Mouse (Mus musculus) CD8-positive naive resting alpha-beta T cell, adult 2 months (primary cell): Measurements from ENCODE around the gene Krtap5-4.
"Not testable (repeated sequence)": the region's sequence is repeated elsewhere in the genome, so short reads cannot be mapped to it uniquely, and the experiment has no call there.

Source experiments
- DNase-seq, 2 experiments: peaks; one replicate each; pipeline ENCODE4 v3.0.0; 2022; ENCODE audit warnings: low read depth in 2 of 2, low spot score in 2 of 2

Gene Krtap5-4

DNA sequence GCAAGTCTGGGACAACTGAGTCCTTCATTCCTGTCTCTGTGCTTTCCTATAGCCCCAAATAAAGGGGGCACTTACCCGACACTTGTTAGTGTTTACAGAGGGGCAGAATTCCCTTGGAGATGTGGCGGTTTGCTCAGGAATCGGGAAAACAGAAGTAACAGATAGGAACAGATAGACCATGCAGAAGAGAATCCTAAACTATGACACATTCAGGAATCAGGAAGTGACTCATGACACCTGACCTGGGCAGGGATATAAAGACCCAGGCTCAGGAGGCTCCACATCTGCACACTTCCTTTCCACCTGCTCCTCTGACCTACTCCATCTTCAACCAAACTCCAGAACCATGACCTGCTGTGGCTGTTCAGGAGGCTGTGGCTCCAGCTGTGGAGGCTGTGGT, at the start of gene Krtap5-4:
Gene Krtap5-4 (plus strand): TSS at position 301 of the 400 bp plus-strand sequence.
- no peak for DNase-seq

DNA sequence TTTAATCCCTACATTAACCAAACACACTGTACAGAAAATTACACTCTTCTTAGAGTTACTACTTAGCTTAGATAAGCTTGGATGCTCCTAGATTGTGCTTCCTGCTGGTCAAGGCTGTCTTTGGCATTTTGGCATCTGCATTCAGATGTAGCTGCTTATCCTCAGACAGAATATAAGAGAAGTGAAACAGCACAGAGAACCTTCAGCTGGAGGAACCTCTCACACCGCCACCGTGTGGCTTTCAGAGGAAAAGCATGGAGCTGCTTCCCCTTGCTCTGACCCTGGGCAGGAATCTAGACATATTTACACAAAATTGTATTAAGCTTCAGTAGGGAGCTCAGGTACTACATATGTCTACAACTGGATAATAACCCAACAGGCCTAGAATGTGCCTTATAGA, 47.8 kb upstream of the Krtap5-4 start:
- DNase-seq, result no peak

DNA sequence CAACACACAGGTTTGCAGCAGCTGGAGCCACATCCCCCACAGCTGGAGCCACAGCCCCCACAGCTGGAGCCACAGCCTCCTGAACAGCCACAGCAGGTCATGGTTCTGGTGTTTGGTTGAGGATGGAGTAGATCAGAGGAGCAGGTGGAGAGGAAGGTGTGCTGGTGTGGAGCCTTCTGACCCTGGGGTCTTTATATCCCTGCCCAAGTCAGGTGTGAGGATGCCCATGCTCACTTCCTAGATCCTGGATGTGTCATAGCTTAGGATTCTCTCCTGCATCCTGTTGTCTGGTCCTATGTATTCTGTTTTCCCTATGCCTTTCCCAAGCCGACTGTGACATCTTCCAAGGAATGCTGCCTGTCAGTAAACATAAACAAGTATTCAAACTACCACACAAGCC, 45.1 kb upstream of the Krtap5-4 start, which contains the start of gene Gm2431:
Gene Gm2431 (minus strand): TSS at position 101 of the 400 bp plus-strand sequence.
- not testable (repeated sequence) for DNase-seq

DNA sequence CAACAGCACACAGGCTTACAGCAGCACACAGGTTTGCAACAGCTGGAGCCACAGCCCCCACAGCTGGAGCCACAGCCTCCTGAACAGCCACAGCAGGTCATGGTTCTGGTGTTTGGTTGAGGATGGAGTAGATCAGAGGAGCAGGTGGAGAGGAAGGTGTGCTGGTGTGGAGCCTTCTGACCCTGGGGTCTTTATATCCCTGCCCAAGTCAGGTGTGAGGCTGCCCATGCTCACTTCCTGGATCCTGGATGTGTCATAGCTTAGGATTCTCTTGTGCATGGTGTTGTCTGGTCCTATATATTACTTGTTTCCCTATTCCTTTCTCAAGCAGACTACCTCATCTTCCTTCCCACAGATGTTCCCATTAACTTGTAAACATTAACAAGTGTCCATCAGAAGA, 29.1 kb upstream of the Krtap5-4 start, which contains the start of gene Gm4559:
Gene Gm4559 (minus strand): TSS at position 101 of the 400 bp plus-strand sequence.
- not testable (repeated sequence) for DNase-seq

DNA sequence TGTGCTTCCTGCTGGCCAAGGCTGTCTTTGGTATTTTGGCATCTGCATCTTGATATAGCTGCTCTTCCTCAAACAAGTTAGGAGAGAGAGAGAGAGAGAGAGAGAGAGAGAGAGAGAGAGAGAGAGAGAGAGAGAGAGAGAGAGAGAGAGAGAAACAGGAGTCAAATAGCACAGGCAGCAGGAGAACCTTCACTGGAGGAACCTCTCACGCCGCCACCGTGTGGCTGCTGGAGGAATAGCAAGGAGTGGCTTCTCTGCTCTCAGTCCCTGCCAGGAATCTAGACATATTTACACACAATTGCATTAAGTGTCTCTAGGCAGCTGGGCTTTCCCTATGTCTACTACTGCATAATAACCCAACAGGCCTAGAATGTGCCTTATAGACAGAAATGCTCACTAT, 25.2 kb upstream of the Krtap5-4 start:
- peak; percentile 21 to 45 for DNase-seq

DNA sequence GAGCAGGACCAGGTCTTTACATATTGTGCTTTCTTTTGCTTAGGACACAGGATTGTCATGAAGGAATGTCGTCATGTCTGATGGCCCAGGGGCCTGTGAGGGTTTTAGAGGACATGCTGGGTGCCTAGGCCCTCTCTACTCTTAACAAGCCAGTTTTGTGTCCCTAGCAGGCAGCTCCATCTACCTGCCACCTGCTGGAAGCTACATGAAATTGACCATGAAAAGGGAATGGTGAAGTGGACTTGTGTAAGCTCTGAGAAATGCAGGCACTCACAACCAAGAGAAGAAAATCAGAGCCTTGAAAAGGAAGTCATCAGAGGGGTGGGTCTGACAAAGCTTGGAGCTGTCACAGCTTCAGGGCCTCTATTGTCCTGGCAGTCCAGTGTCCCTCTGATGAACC, 24.1 kb upstream of the Krtap5-4 start:
- DNase-seq, result not testable (repeated sequence)

DNA sequence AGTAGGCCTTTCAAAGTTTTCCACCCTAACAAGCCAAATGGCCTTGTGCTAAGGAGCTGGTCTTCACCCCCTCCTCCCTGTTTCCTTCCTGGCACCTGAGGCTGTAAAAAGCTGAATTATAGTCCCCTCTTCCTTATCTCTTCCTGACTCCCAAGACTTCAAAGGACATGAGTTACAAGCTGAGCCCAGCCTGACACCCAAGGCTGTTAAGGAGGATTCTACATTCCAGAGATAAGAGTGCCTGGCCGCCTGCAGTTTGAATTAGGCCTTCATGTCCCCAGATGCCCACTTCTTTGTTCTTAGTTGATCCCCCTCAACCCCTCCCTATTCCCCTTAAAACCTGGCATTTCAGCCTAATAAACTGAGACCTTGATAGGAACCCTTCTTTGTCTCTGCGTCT, 20.5 kb upstream of the Krtap5-4 start:
- DNase-seq, result not testable (repeated sequence)

DNA sequence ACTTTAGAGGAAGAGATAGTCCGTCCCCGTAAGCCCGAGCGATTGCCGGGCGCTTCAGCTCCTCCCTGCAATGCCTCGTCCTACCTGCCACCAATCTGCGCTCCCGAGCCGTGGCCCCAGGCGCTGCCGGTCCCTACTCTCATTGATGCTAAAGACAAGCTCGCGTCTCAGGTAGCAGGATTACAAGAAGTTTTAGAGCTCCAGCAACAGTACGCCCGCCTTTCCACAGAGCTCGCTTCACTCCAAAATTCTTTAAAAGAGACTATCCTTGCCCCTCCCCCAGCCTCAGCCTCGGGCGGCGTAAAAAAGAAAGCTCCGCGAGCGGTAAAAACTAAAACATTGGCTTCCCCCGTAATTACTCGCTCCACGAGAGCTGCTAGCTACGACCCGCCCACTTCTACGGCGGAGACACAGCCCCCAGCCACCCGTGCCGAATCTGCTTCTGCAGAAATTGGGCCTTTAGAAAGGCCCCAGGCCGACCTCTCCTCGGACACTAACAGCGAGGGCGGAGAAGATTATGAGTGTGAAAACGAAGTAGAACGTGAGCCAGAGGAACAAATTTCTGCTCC, 19.2 kb upstream of the Krtap5-4 start:
- peak; percentile 54 to 64 for DNase-seq

DNA sequence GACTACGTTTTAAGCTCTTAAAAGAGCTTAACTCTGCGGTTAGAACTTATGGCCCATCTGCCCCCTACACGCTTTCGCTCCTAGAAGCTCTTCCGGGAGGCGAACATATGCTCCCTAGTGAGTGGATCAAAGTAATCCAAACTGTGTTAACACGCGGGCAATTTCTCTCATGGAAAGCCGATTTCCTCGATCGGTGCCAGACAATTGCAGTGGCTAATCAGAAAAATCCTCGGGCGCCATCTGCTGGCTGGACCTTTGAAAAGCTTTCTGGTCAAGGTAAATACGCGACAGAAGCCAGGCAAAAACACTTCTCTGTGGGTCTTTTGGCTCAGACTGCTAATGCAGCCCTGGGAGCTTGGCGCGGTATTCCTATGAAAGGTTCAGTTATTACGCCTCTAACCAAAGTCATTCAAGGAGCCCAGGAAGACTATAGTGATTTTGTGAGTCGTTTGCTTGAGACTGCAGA, 18.7 kb upstream of the Krtap5-4 start:
- DNase-seq, result peak; percentile 80 to 88

DNA sequence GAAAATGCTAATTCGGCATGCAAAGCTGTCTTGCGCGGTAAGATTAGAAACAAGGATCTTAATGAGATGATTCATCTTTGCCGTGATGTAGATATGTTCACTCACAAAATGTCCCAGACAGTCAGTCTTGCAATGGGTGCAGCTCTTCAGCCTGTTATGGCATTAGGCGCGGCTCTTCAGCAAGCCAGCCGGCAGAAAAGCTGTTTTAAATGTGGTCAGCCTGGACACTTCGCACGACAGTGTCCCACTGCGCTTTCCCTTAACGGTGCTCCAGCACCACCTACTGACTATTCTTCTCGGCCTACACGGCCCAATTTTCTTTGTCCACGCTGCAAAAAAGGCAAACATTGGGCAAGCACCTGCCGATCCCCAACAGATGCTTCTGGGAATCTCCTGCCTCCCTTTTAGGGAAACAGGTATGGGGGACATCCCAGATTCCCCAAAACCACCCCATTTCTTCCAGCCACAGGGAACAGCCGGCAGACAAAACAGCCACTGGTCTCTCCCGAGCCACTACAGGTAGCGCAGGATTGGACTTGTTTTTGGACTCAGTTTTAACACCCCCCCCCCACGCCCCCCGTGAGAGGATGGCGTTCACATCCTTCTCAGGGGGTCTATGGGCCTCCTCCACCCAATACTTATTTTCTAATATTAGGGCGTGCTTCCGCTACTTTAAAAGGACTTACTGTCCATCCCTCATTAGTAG, 18.1 kb upstream of the Krtap5-4 start:
- DNase-seq, result no peak

DNA sequence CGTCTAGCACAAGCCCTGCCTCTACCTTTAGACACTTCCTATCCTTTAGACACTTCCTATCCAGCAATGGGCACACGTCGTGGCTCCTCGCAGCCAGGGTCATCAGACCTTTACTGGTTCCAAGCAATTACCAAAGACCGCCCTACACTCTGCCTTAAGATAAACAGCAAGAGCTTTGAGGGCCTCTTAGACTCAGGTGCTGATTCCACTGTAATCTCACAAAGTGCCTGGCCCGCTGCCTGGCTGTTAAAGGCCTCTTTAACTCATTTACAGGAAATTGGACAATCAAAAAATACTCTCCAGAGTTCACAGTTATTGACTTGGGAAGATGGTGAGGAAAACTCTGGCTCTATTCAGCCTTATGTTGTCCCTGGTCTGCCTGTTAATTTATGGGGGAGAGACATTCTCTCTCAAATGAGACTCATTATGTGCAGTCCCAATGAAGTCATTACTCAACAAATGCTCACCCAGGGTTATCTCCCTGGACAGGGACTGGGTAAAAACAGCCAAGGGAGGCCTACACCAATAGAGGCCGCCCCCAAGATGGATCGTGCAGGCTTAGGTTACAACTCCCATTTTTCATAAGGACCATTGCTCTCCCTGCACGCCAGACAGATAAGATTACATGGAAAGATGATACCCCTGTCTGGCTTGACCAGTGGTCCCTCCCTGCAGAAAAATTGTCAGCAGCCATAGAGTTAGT, 17.3 kb upstream of the Krtap5-4 start:
- DNase-seq, result not testable (repeated sequence)

DNA sequence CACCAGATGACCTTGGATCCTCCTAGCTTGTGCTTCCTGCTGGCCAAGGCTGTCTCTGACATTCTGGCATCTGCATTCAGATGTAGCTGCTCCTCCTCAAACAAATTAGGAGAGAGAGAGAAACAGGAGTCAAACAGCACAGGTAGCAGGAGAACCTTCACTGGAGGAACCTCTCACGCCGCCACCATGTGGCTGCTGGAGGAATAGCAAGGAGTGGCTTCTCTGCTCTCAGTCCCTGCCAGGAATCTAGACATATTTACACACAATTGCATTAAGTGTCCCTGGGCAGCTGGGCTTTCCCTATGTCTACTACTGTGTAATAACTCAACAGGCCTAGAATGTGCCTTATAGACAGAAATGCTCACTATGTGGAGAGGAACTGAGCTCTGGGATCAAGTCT, 9.5 kb upstream of the Krtap5-4 start:
- peak in 1 of 2 experiments; percentile 12 for DNase-seq

DNA sequence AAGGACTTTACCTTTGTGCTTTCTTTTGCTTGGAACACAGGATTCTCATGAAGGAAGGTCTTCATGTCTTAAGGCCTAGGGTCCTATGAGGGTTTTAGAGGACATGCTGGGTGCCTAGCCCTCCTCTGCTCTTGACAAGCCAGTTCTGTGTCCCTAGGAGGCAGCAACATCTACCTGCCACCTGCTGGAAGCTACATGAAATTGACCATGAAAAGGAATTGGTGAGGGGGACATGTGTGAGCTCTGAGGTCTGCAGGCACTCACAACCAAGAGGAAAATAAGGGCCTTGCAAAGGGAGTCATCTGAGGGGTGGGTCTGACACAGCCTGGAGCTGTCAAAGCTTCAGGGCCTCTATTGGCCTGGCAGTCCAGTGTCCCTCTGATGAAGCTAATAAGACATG, 7.9 kb upstream of the Krtap5-4 start:
- no peak for DNase-seq

DNA sequence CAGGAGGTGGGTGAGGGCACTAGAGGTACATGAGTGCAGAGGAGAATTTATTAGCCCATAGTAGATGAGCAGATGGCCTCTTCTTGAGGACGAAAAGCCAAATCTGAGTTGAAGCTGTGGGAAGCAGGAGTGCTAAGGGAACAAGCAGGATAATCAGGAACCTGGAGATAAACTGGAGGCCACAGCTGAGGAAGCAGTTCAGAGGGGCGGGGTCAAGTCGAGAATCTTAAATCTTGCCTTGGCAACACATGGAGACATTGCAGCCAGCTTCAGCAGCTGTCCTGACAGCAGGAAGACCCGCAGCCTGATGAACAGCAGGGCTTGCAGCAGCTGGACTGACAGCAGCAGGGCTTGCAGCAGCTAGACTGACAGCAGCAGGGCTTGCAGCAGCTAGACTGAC, 7.2 kb upstream of the Krtap5-4 start:
- not testable (repeated sequence) for DNase-seq

DNA sequence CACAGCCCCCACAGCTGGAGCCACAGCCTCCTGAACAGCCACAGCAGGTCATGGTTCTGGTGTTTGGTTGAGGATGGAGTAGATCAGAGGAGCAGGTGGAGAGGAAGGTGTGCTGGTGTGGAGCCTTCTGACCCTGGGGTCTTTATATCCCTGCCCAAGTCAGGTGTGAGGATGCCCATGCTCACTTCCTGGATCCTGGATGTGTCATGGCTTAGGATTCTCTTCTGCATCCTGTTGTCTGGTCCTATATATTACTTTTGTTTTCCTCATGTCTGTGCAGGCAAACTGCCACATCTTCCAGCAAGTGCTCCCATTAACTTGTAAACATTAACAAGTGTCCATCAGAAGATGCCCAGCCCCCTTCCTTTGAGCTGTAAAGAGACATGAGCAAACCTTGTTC, 6.3 kb upstream of the Krtap5-4 start, which contains the start of gene Krtap5-1:
Gene Krtap5-1 (minus strand): TSS at position 101 of the 400 bp plus-strand sequence.
- DNase-seq, result not testable (repeated sequence)

DNA sequence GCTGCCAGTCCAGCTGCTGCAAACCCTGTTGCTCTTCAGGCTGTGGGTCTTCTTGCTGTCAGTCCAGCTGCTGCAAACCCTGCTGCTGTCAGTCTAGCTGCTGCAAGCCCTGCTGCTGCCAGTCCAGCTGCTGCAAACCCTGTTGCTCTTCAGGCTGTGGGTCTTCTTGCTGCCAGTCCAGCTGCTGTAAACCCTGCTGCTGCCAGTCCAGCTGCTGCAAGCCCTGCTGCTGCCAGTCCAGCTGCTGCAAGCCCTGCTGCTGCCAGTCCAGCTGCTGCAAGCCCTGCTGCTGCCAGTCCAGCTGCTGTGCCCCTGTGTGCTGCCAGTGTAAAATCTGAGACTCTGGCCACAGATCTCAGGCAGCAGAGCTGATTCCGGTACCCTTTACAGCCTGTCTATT, 580 bp downstream of the Krtap5-4 start:
- not testable (repeated sequence) for DNase-seq

DNA sequence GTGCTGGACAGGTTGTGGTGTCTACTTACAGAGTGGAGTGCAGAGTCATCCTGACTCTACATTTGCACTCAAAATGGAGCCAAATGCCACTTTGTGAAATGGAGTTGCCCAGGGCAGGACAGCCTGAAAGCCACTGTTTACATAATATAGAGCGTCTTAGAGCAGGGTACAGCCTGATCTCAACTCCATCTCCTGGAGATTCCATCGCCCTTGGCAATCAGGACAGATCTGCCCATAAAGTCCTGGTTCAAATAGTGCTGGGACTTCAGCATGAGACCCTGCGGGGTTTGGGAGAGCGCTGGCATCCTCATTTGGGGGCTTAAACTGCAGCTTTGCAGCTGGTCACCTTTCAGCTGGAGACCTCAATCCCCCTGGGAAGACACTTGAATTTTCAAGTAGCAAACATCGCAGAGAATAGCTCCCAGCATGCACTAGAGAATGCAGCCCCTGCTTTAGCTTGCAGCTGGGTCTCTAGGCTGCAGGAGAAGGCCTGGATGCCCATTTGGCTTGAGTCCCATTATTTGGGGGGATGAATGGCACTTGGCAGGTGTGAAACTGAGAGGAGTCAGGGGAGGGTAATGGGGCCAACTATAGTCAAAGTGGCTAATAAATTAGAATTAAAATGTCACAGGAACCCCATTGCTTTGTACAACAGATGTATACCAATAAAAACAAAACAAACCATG, 11.4 kb downstream of the Krtap5-4 start:
- no peak for DNase-seq

DNA sequence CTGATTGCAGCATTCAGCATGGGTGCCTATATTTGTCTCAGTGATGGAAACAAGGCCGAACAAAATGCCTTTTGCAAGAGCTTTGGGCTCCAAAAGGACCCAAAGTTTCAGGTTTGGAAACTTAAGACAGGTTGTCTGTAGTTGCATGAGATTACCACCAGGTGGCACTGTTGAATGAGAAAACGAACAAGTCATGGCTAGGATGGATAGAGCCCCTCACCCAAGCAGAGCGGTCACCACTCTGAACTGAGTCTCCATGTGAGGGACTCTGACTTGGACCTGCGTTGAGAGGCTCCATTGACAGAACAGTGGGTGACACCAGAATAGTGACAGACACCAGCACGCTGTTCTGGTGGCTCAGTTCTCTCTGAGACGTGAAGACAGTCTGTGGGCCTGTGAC, 13.2 kb downstream of the Krtap5-4 start:
- peak in 1 of 2 experiments; percentile 40 for DNase-seq

DNA sequence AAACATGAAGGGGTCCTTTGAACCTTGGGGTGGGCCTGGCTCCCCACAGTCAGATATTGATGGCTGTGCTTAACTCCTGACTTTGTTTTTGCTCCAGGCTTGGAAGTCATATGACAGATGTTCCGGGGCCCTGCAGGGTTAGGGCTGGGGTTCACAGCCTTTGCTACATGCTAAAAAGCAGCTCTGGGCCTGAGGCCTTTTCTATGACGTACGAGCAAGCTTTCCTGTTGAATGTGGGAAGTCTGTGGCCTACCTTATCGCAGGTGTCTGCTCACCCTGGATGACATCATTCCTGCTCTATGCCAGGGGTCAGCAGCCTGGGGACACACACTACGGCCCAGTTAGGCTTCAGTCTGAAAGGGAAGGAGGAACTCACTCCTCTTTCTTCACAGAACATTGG, 13.9 kb downstream of the Krtap5-4 start:
- no peak for DNase-seq

DNA sequence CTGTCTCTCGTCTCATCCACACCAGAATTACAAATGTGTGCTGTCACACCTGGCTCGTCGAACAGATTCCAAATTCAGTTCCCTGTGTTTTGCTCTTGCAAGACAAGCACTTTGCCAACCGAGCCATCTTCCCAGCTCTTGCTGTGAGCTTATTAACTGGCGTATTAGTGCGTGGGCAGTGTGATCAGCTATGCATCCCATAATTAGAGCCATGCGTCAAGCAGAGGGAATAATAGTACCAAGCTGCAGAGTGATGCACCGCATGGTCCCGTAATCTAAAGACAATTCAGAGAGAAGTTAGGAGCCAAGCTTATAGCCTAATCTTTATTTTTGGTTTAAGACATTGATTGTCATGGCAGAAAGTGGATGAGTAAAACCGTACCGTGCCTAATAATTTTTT, 15.8 kb downstream of the Krtap5-4 start:
- DNase-seq, result no peak

DNA sequence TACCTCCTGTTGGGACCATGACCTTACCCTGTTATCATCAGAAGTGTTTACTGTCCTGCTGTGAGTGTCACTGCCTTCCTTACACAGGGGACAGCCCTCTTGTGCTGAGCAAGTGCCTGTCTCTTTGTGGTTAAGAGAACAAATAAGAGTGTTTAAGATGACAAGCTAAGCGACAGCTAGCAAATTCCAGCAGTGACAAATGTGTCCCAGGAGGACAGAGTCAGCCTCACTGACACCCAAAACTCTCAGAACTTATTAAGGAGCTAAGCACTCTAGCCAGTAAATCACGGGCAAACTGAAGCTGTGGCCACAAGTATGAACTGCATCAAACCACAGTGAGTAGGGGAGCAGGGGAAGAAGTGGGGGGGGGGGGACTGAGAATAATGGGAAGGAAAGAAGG, 17.6 kb downstream of the Krtap5-4 start:
- no peak for DNase-seq
